Mouse (Mus musculus): ENCODE measurements at regions not wholly inside any gene's neighbourhood (a gene's known extent, or its start where the extent isn't known, plus 50 kb on each side); places are given as distances from the start of the nearest gene placed in this dataset.
"Not testable (repeated sequence)": the region's sequence is repeated elsewhere in the genome, so short reads cannot be mapped to it uniquely, and the experiment has no call there.

- DNase-seq (ENCODE audit: extremely low read depth, low read depth, low spot score) = peak; percentile 0
- H3K79me2 ChIP-seq (ENCODE audit: control insufficient read depth, insufficient read depth, low read length); H3K27me3 ChIP-seq (ENCODE audit: control insufficient read depth, insufficient read depth, low read length); H3K4me3 ChIP-seq (ENCODE audit: insufficient read depth, low read depth, low read length); H3K27ac ChIP-seq (replicated peaks; ENCODE audit: insufficient read depth, low read depth, low read length); H3K4me1 ChIP-seq (ENCODE audit: control insufficient read depth, insufficient read depth, low read length); H3K36me3 ChIP-seq (ENCODE audit: control insufficient read depth, insufficient read depth, low read length); H3K9ac ChIP-seq (ENCODE audit: low read depth, low read length): not testable (repeated sequence)
- WGBS = 38% methylated on average over 4 of the region's 4 CpGs
These were observed 262.6 kb upstream of the Ywhaq start for GRCm38 (mm10) chr12:21680026-21680425.

- 87% methylated on average over 8 of the region's 8 CpGs for WGBS
- DNase-seq (ENCODE audit: extremely low read depth, low read depth, low spot score); H3K79me2 ChIP-seq (ENCODE audit: control insufficient read depth, insufficient read depth, low read length); H3K9ac ChIP-seq (ENCODE audit: low read depth, low read length); H3K4me1 ChIP-seq (ENCODE audit: control insufficient read depth, insufficient read depth, low read length); H3K27me3 ChIP-seq (ENCODE audit: control insufficient read depth, insufficient read depth, low read length); H3K4me3 ChIP-seq (ENCODE audit: insufficient read depth, low read depth, low read length); H3K27ac ChIP-seq (replicated peaks; ENCODE audit: insufficient read depth, low read depth, low read length); H3K36me3 ChIP-seq (ENCODE audit: control insufficient read depth, insufficient read depth, low read length): not testable (repeated sequence)
These were observed 231.9 kb upstream of the Ywhaq start for GRCm38 (mm10) chr12:21649381-21649780.

GRCm38 (mm10) chr12:21613781-21614180 is 196.3 kb upstream of the Ywhaq start:
- 19% methylated on average over 2 of the region's 2 CpGs for WGBS

GRCm38 (mm10) chr12:21568415-21569040 is 151.1 kb upstream of the Ywhaq start:
- Histone ChIP-seq H3K79me2 (ENCODE audit: control insufficient read depth, insufficient read depth, low read length) (no peaks in the 10 kb centered on the region), H3K4me3 (ENCODE audit: insufficient read depth, low read depth, low read length) (no peak overlapping the region), H3K27ac (replicated peaks; ENCODE audit: insufficient read depth, low read depth, low read length) (peak overlapping the region; percentile 67), H3K4me1 (ENCODE audit: control insufficient read depth, insufficient read depth, low read length) (peaks cover 2% of the 10 kb centered on the region; the same call in 1 of the 2 replicates), H3K27me3 (ENCODE audit: control insufficient read depth, insufficient read depth, low read length) (no peaks in the 10 kb centered on the region), H3K9ac (ENCODE audit: low read depth, low read length) (no peak overlapping the region), H3K36me3 (ENCODE audit: control insufficient read depth, insufficient read depth, low read length) (no peaks in the 10 kb centered on the region)
- TF ChIP-seq CTCF (IDR thresholded peaks at IDR 0.05; ENCODE audit: low read depth, low read length) = no peak
- TF ChIP-seq POLR2A (IDR thresholded peaks at IDR 0.05; ENCODE audit: extremely low read depth, insufficient read depth, low read length) = no peak
- peak; percentile 100 for DNase-seq (ENCODE audit: extremely low read depth, low read depth, low spot score)
- WGBS = 18% methylated on average over 7 of the region's 7 CpGs

More at GRCm38 (mm10) chr12:21613781-21614180, 196.3 kb upstream of the Ywhaq start:
- DNase-seq (ENCODE audit: extremely low read depth, low read depth, low spot score) = peak; percentile 39
- H3K4me3 ChIP-seq (ENCODE audit: insufficient read depth, low read depth, low read length); H3K4me1 ChIP-seq (ENCODE audit: control insufficient read depth, insufficient read depth, low read length); H3K79me2 ChIP-seq (ENCODE audit: control insufficient read depth, insufficient read depth, low read length); H3K9ac ChIP-seq (ENCODE audit: low read depth, low read length); H3K36me3 ChIP-seq (ENCODE audit: control insufficient read depth, insufficient read depth, low read length); H3K27me3 ChIP-seq (ENCODE audit: control insufficient read depth, insufficient read depth, low read length); H3K27ac ChIP-seq (replicated peaks; ENCODE audit: insufficient read depth, low read depth, low read length): not testable (repeated sequence)
- TF ChIP-seq CTCF (IDR thresholded peaks at IDR 0.05; ENCODE audit: low read depth, low read length) = peak; percentile 71

GRCm38 (mm10) chr12:21543962-21544361 is 126.5 kb upstream of the Ywhaq start:
- not testable (repeated sequence) for H3K27me3 ChIP-seq (ENCODE audit: control insufficient read depth, insufficient read depth, low read length); H3K4me1 ChIP-seq (ENCODE audit: control insufficient read depth, insufficient read depth, low read length); H3K4me3 ChIP-seq (ENCODE audit: insufficient read depth, low read depth, low read length); DNase-seq (ENCODE audit: extremely low read depth, low read depth, low spot score); H3K36me3 ChIP-seq (ENCODE audit: control insufficient read depth, insufficient read depth, low read length); H3K9ac ChIP-seq (ENCODE audit: low read depth, low read length); H3K27ac ChIP-seq (replicated peaks; ENCODE audit: insufficient read depth, low read depth, low read length); H3K79me2 ChIP-seq (ENCODE audit: control insufficient read depth, insufficient read depth, low read length)
- WGBS = 64% methylated on average over 2 of the region's 2 CpGs

- Histone ChIP-seq H3K9ac (ENCODE audit: low read depth, low read length) (peak overlapping the region; percentile 67), H3K4me3 (ENCODE audit: insufficient read depth, low read depth, low read length) (peak overlapping the region; percentile 70)
- H3K27me3 ChIP-seq (ENCODE audit: control insufficient read depth, insufficient read depth, low read length); H3K79me2 ChIP-seq (ENCODE audit: control insufficient read depth, insufficient read depth, low read length); H3K4me1 ChIP-seq (ENCODE audit: control insufficient read depth, insufficient read depth, low read length); H3K36me3 ChIP-seq (ENCODE audit: control insufficient read depth, insufficient read depth, low read length); H3K27ac ChIP-seq (replicated peaks; ENCODE audit: insufficient read depth, low read depth, low read length): not testable (repeated sequence)
- WGBS = 3% methylated on average over 34 of the region's 34 CpGs
- DNase-seq (ENCODE audit: extremely low read depth, low read depth, low spot score) = peak; percentile 41
These were observed 125.9 kb upstream of the Ywhaq start for GRCm38 (mm10) chr12:21543153-21543894.
